Mouse (Mus musculus) CH12.LX (cell line): Measurements from ENCODE around the gene Slc10a7.

Source experiments
- CTCF ChIP-seq, 2 experiments: IDR thresholded peaks in 1 of 2; conservative IDR thresholded peaks in 1 of 2; 2 replicates each; pipeline ENCODE4 v1.5.1; 2011 to 2012; ENCODE audit warnings: low read depth in 2 of 2, low read length in 2 of 2, improper control_type of control experiment in 1 of 2, inconsistent platforms in 1 of 2, mild to moderate bottlenecking in 1 of 2, moderate library complexity in 1 of 2
- EP300 ChIP-seq: IDR thresholded peaks from 2 replicates; pipeline ENCODE4 v1.6.1; 2011; ENCODE audit warnings: low read length, improper control_type of control experiment
- ETS1 ChIP-seq: conservative IDR thresholded peaks from 2 replicates; pipeline ENCODE4 v1.6.1; 2012; ENCODE audit warnings: low read depth, mild to moderate bottlenecking, inconsistent platforms, low read length, improper control_type of control experiment, moderate library complexity
- GABPA ChIP-seq: IDR thresholded peaks from 2 replicates; pipeline ENCODE4 v1.6.1; 2012; ENCODE audit warnings: low read depth, low read length, improper control_type of control experiment, inconsistent platforms; ENCODE audit not compliant: insufficient replicate concordance
- JUN ChIP-seq: IDR thresholded peaks from 2 replicates; pipeline ENCODE4 v1.6.1; 2011; ENCODE audit warnings: low read depth, mild to moderate bottlenecking, low read length, improper control_type of control experiment, moderate library complexity; ENCODE audit not compliant: insufficient read depth
- MAFK ChIP-seq: IDR thresholded peaks from 2 replicates; pipeline ENCODE4 v1.6.1; 2011; ENCODE audit warnings: low read length, improper control_type of control experiment; ENCODE audit not compliant: insufficient replicate concordance
- MAX ChIP-seq: IDR thresholded peaks from 2 replicates; pipeline ENCODE4 v1.6.1; 2011; ENCODE audit warnings: low read length, improper control_type of control experiment
- MYC ChIP-seq: IDR thresholded peaks from 2 replicates; pipeline ENCODE4 v1.6.1; 2011; ENCODE audit warnings: low read depth, mild to moderate bottlenecking, improper control_type of control experiment, low read length
- POLR2A ChIP-seq: IDR thresholded peaks from 2 replicates; pipeline ENCODE4 v1.6.1; 2011; ENCODE audit warnings: low read depth, mild to moderate bottlenecking, improper control_type of control experiment, low read length
- TCF12 ChIP-seq: IDR thresholded peaks from 2 replicates; pipeline ENCODE4 v1.6.1; 2014; ENCODE audit warnings: low read depth, mild to moderate bottlenecking, inconsistent platforms, low read length, improper control_type of control experiment
- UBTF ChIP-seq: IDR thresholded peaks from 2 replicates; pipeline ENCODE4 v1.6.1; 2012; ENCODE audit warnings: low read depth, mild to moderate bottlenecking, inconsistent platforms, low read length, improper control_type of control experiment, moderate library complexity
- USF1 ChIP-seq: IDR thresholded peaks from 2 replicates; pipeline ENCODE4 v1.6.1; 2014; ENCODE audit warnings: low read depth, mild to moderate bottlenecking, inconsistent platforms, low read length, improper control_type of control experiment
- ZMIZ1 ChIP-seq: IDR thresholded peaks from 2 replicates; pipeline ENCODE4 v1.6.1; 2012; ENCODE audit warnings: low read depth, mild to moderate bottlenecking, inconsistent platforms, low read length, improper control_type of control experiment

DNA sequence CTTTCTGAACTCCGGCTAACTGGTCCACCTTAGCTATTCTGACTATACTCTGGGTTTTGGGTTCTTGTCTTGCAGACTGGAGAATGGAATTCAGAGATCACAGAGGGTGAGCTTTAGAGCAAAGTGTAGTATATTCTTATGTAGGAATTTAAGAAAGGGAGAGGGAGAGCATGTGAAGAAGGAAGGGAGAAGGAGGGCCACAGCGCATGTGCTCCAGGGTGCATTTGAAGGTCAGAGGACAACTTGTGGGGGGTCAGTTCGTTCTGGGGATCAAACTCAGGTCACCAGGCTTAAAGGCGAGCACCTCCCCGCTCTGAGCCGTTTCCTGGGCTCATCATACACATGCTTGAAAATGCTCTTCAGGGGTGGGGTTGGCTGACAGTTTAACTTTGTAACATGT is 24.8 kb downstream of the Slc10a7 start:
- TF ChIP-seq EP300 (no peak), CTCF (conservative IDR thresholded peaks at IDR 0.05 in 1 of 2, IDR thresholded peaks at IDR 0.05 in 1 of 2; ENCODE audit: low read depth in 2 of 2, low read length in 2 of 2) (no peak), ETS1 (no peak), TCF12 (no peak), POLR2A (no peak), JUN (no peak), MAX (no peak), MYC (no peak), USF1 (no peak), UBTF (no peak), ZMIZ1 (no peak), GABPA (no peak), MAFK (no peak)
